Mouse (Mus musculus) kidney, postnatal 36 days (tissue): ENCODE results near the gene Tacc2.

ENCODE experiments used
- DNase-seq, 2 experiments: peaks; one replicate each; pipeline ENCODE4 v3.0.0; 2021 to 2022; ENCODE audit warnings: mixed read lengths in 2 of 2

The Tacc2 gene

DNA sequence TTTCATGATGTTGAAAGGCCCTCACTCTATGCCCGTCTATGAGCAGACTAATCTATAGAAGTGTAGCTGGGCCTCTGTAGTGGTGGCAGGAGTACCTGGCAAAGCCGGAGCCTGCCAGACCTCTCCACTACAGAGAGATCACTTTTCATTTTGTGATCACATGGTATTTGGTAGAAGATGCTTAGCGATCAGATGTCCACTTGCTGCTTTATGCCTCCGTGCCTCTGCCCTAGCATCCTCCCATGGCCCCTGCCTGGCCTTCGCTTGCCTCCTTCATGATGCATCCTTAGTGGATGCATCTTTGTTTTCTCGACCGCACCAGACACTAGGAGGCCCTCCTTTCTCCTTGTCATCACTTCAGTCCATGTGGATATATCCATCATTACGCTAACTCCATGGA lies 79.7 kb downstream of the Tacc2 start:
- no peak for DNase-seq

DNA sequence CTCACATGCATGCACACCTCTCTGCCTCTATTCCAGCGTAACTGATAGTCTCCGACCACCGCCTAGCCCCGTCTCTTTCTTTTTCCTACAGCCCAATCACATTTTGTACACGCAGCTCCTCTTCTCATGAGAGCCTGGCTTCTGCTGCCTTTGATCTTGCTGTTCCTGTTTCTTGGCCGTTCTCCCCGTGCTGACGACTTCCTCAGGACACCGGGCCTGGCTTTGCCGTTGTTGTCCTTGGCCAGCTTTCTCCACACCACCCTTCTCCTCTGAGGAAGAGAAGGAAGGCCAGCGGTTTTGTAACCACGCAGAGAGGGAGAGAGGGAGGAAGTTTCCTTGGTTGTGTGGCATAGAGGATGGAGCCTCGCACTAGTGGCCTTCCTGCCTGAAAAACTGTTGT lies 80.5 kb downstream of the Tacc2 start:
- peak; percentile 83 to 89 for DNase-seq

DNA sequence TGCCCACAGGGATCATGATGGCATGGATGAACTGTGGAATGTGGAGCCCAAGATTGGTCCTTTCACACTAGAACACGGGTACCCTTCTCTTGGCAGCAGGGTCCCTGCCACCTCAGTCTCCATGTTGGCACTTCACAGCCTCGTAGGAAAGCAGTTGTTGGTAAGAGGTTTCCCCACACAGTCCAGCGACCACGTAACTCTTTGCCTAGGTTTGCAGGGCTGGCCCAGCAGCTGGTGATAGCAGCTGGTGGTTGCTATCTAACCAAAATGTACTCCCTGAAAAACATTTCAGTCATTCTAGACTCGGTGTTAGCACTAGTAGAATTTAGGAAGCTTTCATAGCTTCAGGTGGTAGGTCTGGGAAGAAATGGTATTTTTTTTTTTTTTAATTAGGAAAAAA lies 81.9 kb downstream of the Tacc2 start:
- DNase-seq, result no peak

DNA sequence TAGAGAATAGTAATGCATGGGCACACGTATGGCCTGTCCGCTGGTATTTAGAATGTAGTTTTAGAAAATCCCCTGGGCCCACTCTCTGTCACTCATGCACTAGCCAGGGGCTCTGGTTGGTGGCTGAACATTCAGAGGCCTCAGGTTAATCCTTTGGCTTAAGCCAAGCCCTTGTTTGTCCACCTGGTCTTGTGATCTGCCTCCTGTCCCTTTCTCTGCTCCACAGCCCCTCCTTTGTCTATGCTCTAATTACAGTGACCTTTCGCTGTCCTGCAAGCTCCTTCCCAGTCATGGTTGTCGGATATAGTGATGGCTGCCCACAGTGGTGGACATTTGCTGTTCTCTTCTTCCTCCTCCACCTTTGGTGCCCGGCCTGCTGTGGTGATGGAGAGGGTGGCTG lies 85.0 kb downstream of the Tacc2 start:
- DNase-seq, result no peak

DNA sequence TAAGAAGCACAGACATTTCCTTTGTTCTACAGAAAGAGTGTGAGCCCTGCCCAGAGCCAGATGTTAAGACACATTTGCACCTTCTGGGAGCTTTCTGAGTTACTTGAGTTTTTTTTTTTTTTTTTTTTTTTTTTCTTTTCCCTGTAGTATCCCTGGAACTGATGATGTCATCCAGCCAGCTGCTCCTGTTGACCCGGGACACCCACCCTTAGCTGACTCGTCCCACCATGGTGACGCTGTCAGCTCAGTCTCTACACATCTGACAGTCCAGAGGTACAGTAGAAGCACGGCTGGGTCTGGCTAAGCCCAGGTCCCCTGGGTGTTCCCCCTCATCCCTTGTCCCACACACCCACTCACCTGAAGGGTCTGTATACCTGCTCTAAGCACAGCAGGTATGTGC lies 85.6 kb downstream of the Tacc2 start:
- DNase-seq, result no peak

DNA sequence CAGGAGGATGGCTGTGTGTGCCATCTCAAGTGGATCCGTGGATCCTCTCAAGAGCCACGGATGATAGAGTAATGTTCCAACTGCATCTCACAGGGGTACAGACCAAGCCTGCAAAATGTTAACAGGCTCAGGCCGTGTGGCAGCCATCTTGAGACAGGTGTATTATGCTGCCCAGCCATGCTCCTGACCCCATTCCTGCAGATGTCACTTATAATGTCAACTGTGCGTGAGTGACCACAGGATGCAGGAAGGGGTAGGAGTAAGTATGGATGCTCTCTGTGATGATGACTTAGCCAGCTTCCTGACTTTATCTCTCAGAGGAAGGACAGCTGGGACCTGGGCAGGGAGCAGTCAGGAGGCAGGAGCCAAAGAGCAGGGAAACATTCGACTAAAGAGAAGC lies 86.8 kb downstream of the Tacc2 start:
- DNase-seq, result no peak

DNA sequence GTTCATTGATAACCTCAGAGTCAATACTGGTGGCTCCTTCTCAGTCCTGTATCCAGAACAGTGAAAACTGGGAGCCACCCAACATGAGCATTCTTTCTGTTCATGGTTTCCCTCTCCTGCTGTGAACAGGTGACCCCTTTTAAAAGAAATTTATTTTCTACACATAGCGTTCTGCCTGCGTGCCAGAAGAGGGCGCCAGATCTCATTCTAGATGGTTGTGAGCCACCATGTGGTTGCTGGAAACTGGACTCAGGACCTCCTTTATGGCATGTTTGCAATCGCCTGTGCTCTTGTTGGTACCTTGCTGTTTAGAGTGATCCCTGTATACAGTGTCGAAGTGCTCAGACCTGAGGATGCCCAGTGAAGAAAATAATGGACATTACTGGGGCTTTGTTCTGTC lies 87.4 kb downstream of the Tacc2 start:
- DNase-seq, result no peak

DNA sequence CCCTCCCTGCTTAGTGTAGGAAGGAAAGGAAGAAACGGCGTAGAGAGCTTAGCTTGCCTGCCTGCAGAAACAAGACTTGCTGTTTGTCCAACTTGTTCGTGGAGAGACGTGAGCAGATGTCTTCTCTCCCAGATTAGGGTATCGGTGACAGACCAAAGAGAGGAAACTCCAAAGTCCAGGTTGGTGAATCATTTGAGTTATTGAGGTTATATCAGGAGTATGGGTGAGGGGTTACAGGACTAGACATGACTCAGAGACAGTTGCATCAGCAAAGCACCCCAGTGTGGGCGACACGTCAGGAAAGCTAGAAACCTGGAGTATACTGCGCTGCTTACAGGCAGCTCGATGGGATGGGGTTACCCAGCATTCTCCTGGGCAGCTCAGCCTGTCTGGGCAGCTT lies 88.1 kb downstream of the Tacc2 start:
- no peak for DNase-seq

DNA sequence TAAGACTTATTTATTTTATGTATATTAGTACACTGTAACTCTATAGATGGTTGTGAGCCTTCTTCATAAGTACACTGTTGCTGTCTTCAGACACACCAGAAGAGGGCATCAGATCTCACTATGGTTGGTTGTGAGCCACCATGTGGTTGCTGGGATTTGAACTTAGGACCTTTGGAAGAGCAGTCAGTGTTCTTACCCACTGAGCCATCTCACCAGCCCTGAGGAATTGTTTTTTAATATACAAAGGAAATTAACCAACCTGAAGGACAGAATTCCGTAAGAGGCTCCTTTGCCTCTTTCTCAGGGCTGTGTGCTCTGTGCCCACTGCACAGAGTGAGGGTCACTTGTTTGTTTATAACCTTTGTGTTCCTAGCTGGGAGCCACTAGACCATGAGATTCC lies 90.8 kb downstream of the Tacc2 start:
- DNase-seq, result peak; percentile 49 to 55

DNA sequence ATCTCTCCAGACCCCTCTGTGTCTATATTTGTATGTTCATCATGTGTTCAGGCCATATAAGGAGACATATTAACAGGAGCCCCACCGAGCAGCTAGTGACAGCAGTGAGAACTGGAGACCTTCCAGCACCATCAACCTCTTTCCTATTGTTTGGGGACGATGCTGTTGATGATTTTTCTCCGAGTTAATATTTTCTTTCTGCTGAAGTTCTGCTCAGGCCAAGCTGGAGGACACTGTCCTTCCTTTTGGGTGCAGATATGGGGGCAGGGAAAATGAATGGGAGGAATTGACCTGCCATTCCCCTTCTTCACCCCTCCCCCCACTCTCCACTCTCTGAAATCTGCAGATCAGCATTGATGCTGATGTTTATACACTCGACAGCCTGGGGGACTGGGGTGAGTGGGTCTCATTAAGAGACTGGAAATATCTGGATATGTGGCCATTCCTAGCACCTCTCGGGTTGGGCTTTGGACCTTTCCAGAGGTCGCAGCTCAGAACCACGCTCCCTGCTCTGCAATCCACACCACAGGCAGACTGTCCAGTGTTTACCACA lies 91.6 kb downstream of the Tacc2 start:
- peak; percentile 82 to 91 for DNase-seq

DNA sequence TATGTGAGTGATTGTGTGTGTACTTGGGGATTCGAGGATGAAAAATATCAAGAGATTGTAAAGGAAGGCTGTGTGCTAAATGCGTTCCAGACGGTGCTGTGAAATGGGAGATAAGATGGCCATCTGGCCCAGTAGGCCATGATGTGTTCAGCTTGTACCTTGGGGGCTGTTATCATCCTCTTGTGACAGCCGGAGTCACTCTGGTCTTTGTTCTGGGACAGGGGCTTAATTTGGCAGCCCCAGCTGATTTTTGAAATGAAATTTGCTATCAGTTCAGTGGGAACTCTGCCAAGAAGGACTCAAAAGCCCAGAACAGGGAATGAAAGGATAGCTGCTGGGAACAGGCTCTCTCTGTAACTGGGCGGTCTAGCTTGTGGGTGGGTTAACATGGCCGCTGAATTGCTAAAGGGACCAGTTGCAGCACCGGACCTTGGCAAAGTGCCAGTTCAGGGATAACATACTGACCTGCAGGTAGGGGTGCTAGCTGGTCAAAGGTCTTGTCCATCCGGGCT lies 92.2 kb downstream of the Tacc2 start:
- peak; percentile 87 to 89 for DNase-seq

DNA sequence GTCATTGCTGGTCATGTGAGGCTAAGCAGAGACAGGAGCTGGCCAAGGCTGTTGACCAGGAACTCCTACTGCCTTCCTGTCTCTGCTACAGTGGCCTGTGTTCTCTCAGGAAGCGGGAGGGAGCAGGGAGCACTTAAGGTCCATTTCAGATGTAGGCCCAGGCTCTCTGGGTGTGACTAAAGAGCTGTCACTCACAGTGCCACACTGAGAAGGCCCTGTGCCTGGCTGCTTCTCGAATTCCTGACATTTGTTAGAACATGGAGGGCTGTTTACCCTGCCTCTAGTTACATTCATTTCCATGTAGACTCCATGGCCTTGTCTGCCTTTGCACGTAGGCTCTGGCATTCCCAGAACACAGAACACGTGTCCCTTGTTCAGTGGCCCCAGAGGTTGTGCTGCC lies 93.1 kb downstream of the Tacc2 start:
- DNase-seq, result peak; percentile 54 to 72

DNA sequence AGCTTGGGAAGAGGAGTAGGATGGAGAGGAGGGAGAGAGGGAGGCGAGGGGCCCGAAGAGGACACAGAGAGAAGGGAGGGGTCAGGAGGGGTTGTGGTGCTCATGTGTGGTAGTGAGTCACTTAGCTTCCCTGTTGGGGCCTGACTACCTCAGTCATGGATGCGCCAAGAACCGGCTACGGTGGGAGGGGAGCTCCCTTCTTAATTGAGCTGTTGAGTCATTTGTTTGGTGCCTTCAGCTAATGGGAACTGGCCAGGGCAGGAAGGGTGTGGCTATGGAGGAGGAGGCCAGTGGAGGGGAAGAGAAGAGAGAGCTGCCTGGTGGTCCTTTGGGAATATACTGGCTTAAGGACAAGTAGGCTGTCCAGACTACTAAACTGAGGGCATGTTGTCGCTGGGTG lies 94.1 kb downstream of the Tacc2 start:
- peak; percentile 45 to 72 for DNase-seq

DNA sequence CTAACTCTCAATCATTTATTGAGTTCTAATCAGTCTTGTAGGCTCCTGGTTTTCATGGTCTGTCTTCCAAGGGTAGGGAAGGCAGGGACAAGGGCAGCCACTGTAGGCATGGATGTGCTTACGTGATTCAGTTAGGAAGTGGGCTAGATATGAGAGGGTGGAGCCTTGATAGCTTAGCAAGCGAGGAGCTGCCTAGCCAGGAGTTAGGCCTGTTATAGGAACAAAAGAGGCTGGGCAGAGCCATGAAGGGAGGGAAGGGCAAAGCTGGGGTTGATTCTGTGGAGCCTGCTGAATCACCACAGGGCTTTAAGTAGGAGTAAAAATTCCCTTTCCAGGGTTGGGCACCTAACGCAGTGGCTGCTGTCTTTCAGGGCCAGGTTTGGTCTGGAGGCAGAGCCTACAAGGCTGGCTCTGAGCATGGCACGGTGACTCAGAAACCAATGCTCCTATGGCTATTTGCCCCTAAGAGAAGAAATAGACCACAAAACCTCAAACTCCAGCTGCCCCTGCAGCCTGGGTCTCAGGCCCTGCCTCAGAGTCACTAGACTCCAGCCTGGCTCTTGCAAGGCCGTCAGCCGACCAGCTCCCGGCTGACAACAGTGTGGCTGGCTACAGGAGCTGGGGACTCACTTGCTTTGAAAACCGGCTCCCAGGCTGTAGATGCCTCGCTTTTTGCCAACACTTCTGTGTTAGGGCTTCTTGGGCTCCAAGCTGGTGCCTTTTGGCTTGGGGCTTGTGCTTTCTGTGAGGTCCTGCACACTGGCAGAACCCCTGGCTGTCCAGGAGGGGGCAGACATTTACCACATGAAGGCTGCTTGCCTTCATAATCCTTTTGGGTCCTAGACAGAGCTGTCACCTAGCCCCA lies 96.2 kb downstream of the Tacc2 start:
- peak in 1 of 2 experiments; percentile 58 for DNase-seq

DNA sequence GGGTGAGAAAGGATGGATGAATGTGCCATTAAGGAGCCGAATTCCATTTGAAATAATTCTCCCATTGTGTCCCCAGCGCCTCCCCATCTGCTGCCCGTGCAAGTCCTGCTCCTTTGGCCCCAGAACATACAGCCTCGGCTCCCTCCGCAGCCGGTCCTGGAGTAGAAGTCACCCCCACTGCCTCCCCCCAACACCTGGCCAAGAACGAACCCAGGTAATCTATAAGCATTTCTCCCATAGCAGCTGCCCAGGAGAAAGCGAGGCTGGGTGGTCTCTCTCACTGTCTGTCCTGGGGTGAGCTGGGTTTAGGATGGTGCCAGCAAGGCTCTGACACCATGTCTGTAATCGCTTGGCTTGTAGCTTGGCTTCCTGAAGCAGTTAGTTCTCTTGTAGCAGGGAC lies 97.3 kb downstream of the Tacc2 start:
- DNase-seq, result no peak

DNA sequence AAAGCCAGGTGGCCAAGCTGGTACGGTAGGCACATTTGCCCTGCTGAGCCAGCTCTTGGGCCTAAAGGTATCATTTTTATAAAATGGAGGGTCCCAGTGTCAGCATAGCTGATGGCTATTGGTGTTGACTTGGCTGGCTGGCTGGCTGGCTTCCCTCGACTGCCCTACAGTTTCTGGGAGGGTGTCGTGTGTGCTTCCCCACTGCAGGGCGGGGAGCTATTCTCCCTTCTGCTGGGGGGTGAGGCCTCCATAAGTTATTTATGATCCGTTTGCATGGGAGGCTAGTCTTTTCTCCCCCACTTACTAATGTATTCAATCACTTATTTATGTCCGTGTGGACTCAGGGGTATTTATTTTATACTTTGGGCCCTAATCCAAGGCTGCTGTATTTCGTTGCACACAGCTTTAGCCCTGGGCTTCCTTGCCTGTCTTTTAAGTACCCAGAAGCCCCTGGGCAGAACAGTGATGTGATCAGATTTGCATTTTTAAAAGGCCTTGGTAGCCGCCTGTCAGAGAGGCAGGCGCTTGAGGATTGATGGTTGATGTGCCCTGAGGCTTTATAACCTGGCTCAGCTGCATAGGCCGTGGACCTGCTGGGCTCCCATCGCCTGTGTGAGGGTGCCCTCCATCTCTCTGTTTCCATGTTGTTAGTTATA lies 99.8 kb downstream of the Tacc2 start:
- no peak for DNase-seq

DNA sequence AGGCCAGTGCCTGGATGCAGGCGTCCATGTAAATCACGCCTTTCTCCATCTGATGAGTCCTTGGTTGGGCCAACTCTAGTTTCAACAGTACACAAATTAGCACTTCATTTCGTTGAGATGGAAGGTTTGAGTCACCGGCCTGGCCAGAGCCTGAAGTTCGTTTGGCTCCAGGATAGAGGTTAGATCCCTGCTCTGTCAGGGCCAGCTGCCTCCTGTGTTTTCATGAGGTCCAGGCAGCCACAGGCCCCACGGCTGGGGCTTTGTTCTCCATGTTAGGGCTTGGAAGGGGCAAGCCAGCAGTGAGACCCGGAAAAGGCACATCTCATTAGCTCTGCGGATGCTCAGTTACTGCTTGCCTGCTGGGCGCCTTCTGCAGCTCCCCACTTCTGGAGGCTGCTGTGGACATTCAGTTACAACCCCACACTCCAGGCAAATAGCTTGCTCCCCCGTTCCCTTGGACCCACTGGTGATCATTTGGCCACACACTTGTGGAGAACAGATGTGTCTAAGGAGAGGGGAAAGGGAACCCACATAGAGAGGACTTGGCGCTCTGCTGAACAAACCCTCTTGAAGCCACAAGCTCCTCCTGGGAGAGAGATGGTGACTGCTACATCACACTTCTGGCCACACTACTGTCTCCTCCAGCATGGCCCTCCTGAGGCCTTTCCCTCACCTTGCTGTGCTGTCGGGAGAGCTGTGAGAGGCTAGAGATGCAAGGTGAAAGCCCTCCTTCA lies 100.5 kb downstream of the Tacc2 start:
- no peak for DNase-seq

DNA sequence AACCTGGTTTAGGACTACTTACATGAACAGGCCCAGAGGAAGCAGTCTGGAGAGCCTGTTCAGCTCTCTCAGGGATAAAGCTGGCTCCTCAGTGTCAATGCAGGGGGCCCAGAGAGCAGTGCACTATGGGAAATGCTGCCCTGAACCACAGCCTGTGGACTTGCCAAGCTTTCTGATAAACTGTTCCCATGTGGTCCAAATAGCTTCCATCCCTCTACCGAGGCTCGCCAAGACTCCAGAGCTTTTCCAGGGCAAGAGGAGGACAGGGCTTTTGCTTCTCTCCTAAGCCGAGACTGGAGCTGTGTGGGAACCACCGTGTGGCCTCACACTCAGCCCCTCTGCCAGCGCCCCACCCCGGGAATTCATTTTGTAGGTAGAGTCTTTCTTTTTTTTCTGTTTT lies 101.2 kb downstream of the Tacc2 start:
- DNase-seq, result no peak

DNA sequence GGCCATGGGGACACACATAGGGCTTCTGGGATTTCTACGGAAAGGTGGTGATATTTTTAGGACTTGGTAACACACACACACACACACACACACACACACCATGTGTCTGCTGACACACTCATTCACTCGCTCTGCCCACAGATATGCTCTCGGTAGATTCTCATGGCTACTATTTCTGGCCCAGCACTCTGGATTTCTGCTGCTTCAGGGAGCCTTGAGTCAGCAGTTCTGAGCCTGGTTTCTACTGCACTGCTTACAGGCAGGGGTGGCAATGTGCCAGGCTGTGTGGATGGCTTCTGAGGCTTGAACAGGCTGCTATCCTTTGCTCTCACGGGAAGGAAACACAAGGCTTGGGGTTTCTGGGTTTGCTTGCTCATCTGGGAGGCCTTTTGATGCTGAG lies 104.6 kb downstream of the Tacc2 start:
- peak; percentile 89 to 92 for DNase-seq

DNA sequence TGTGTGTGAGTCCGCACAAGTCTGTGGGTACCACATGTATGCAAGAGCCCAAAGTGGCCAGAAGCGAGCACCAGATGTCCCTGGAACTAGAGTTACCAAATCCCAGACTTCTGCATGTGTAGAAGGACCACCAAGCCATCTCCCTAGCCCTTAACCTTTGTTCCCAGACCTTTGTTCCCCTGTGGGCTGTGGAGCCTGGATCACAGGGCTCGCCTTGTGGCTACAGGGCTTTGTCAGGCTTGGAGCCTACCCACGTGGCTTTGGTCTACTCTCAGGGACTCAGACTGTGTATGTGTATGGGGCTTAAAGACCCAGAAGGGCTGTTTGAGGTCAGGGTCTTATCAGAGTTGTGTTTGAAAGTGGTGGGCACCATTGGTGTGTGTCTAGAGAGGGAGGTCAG lies 111.4 kb downstream of the Tacc2 start:
- DNase-seq, result peak; percentile 59 to 63

DNA sequence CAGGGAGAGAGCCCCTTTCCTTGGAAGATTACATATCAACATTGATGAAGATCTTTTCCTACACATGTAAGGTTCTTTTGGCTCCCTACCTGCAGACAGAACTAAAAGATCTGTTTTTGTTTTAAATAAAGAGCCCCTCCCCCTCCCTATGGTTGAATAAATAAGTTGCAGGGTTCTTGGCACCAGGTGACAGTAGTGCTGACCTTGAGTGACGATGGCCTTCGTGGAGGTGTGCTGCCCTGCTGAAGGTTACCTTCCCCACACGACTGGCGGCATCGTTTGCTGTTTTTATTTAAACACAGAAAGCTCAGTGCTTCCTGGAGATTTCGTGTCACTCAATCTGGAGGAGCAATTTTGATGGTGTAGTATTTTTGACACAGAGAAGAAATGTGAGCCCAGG lies 113.6 kb downstream of the Tacc2 start:
- DNase-seq, result peak in 1 of 2 experiments; percentile 51

DNA sequence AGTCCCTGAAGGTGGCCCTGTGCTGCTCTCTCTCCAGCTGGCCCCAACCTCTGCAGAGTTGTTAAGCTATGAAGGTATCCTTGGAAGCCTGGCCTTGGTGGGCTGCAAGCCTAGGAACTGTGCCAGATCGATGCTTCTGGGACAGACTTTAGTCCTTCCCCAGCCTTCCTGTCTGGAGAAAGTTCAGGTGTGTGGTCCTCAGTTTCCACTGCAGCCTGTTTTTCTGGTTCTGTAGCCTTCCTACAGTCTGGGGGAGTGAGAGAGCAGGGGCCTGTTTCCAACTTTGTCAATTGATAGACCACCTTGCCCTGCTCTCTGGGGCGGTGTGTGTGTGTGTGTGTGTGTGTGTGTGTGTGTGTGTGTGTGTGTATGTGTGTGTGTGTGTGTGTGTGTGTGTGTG lies 114.7 kb downstream of the Tacc2 start:
- DNase-seq, result no peak

DNA sequence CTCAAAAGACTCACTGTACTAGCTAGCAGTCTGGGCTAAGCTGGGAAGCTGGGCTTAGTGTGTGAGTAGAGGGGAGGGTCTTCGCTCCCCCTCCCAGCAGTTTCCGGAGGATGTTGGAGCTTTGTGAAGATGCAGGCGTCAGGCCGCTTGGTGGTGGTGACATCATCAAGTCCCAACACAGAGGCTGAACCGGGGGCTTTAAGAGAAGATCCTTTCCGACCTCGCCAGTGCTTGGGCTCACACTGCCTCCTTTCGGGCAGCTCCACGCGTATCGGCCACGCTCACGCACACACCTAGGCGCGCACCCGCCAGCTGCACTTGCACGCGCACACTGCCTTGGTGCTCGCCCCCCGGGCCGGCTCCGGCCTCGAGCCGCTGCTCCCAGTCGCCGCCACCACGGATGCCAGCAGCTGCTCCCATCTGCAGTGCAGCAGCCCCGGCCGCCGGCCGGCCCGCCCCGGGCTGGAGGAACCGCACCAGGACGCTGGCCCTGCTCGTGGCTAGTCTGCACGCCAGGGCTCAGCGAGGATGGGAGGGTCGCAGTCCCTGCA lies 115.2 kb downstream of the Tacc2 start:
- DNase-seq, result peak in 1 of 2 experiments; percentile 48
